Mouse (Mus musculus) lung, postnatal 0 days (tissue): Measurements from ENCODE around the gene Csk. TPM values are rescaled to one million over a fixed set of nuclear protein-coding genes. Genes with fewer than 3 reads are reported as not detected.

Experiments used
- ATAC-seq: fragments of 200-750 bp; cut with Nextera tagmentation; 2 replicates; pipeline ENCODE4 v1.8.0; 2017; ENCODE audit warnings: moderate library complexity
- DNase-seq: peaks from one replicate; pipeline ENCODE4 v3.0.0-alpha.2; 2016; ENCODE audit warnings: low spot score
- H3K27ac ChIP-seq: fragments of 300-500 bp; sonication (generic); 2 replicates; pipeline ENCODE4 v1.5.1; 2014; ENCODE audit warnings: antibody characterized with exemption, mild to moderate bottlenecking, low read length, mixed read lengths
- H3K27me3 ChIP-seq: fragments of 300-500 bp; sonication (generic); replicated peaks from 2 replicates; pipeline ENCODE4 v1.6.1; 2014; ENCODE audit warnings: low read length, mixed read lengths; ENCODE audit not compliant: insufficient read depth
- H3K36me3 ChIP-seq: fragments of 300-500 bp; sonication (generic); 2 replicates; pipeline ENCODE4 v1.6.1; 2014; ENCODE audit warnings: low read length, mixed read lengths; ENCODE audit not compliant: insufficient read depth
- H3K4me1 ChIP-seq: fragments of 300-500 bp; sonication (generic); 2 replicates; pipeline ENCODE4 v1.6.1; 2014; ENCODE audit warnings: antibody characterized with exemption, low read depth, low read length, mixed read lengths; ENCODE audit not compliant: insufficient read depth
- H3K4me2 ChIP-seq: fragments of 300-500 bp; sonication (generic); replicated peaks from 2 replicates; pipeline ENCODE4 v1.6.1; 2014; ENCODE audit warnings: low read depth, mild to moderate bottlenecking, low read length, moderate library complexity, mixed read lengths
- H3K4me3 ChIP-seq: fragments of 300-500 bp; sonication (generic); 2 replicates; pipeline ENCODE4 v1.5.1; 2014; ENCODE audit warnings: low read depth, low read length
- H3K9ac ChIP-seq: fragments of 300-500 bp; sonication (generic); replicated peaks from 2 replicates; pipeline ENCODE4 v1.6.1; 2014; ENCODE audit warnings: low read depth, mild to moderate bottlenecking
- H3K9me3 ChIP-seq: fragments of 300-500 bp; sonication (generic); 2 replicates; pipeline ENCODE4 v1.6.1; 2016; ENCODE audit warnings: low read length, mixed read lengths
- CTCF ChIP-seq: IDR thresholded peaks from 2 replicates; pipeline ENCODE4 v1.5.1; 2016; ENCODE audit warnings: antibody characterized with exemption, mild to moderate bottlenecking
- EP300 ChIP-seq: IDR thresholded peaks from 2 replicates; pipeline ENCODE4 v1.6.1; 2016; ENCODE audit warnings: antibody characterized with exemption, mild to moderate bottlenecking, control low read depth
- WGBS: fragments of 180-500 bp; shearing (Covaris S2); extraction: QIAGEN DNeasy Blood & Tissue Kit; methylation state at CpG from one replicate; pipeline ENCODE4 v1.1.7; 2014; 5-methylcytosine and 5-hydroxymethylcytosine counted together
- polyA plus RNA-seq: library from polyadenylated mRNA; unstranded; fragments of >200 nt; fragmentation: Nextera tagmentation; extraction: Ambion mirVana; gene quantifications from 2 replicates; pipeline ENCODE4 v1.2.1, GENCODE M21; 2015

The Csk gene
- polyA plus RNA-seq, 1 experiment from 2014 or later, result 25.6 TPM

- no peaks in the 10 kb centered on the region for H3K27me3 ChIP-seq
- peak; percentile 68 for TF ChIP-seq CTCF
- TF ChIP-seq EP300, result no peak
- H3K4me1 ChIP-seq, result no peaks in the 10 kb centered on the region
- H3K4me3 ChIP-seq, result no peak overlapping the region
- 28% methylated on average over 2 of the region's 2 CpGs for WGBS
- H3K9me3 ChIP-seq, result no peaks in the 10 kb centered on the region
- ATAC-seq, result peak; percentile 50; the same call in 1 of the 2 replicates
- no peaks in the 10 kb centered on the region for H3K36me3 ChIP-seq
- H3K4me2 ChIP-seq, result no peak overlapping the region
- peak; percentile 36 for DNase-seq
- no peak overlapping the region for H3K9ac ChIP-seq
- H3K27ac ChIP-seq, result no peak overlapping the region
These were observed 34.7 kb upstream of the Csk start for GRCm38 (mm10) chr9:57688158-57688557.

GRCm38 (mm10) chr9:57687751-57688150, 34.3 kb upstream of the Csk start, which contains the start of gene Cyp1a1:
Gene Cyp1a1 (plus strand): TSS chr9:57687928.
- Histone ChIP-seq H3K4me3 (no peak within 1 kb of the TSS), H3K9ac (no peak within 1 kb of the TSS), H3K27me3 (no peaks in the 10 kb centered on the region), H3K4me1 (no peaks in the 10 kb centered on the region), H3K9me3 (no peaks in the 10 kb centered on the region), H3K4me2 (no peak within 1 kb of the TSS), H3K27ac (no peak within 1 kb of the TSS), H3K36me3 (no peaks in the 10 kb centered on the region)
- no peak for DNase-seq
- no peak for ATAC-seq
- TF ChIP-seq CTCF (no peak), EP300 (peak; percentile 11; the same call in 1 of the 2 replicates)
- 86% methylated on average over 2 of the region's 2 CpGs for WGBS

- no peak overlapping the region for H3K4me3 ChIP-seq
- no peaks in the 10 kb centered on the region for H3K36me3 ChIP-seq
- no peaks in the 10 kb centered on the region for H3K9me3 ChIP-seq
- no peaks in the 10 kb centered on the region for H3K4me1 ChIP-seq
- no peak for TF ChIP-seq EP300
- TF ChIP-seq CTCF, result no peak
- 84% methylated on average over 5 of the region's 5 CpGs for WGBS
- H3K27me3 ChIP-seq, result no peaks in the 10 kb centered on the region
- no peak overlapping the region for H3K9ac ChIP-seq
- no peak overlapping the region for H3K27ac ChIP-seq
- DNase-seq, result no peak
- no peak for ATAC-seq
- no peak overlapping the region for H3K4me2 ChIP-seq
These were observed 32.6 kb upstream of the Csk start for GRCm38 (mm10) chr9:57686011-57686410.

- Histone ChIP-seq H3K4me1 (no peaks in the 10 kb centered on the region), H3K9ac (no peak within 1 kb of the TSS), H3K27me3 (no peaks in the 10 kb centered on the region), H3K36me3 (no peaks in the 10 kb centered on the region), H3K4me3 (no peak within 1 kb of the TSS), H3K4me2 (no peak within 1 kb of the TSS), H3K27ac (no peak within 1 kb of the TSS), H3K9me3 (no peaks in the 10 kb centered on the region)
- 66% methylated on average over 5 of the region's 5 CpGs for WGBS
- no peak for DNase-seq
- TF ChIP-seq EP300 (no peak), CTCF (no peak)
- no peak for ATAC-seq
These were observed 30.1 kb upstream of the Csk start, which contains the start of gene Cyp1a2 for GRCm38 (mm10) chr9:57683520-57683919. Gene Cyp1a2 (minus strand): TSS chr9:57683703.

GRCm38 (mm10) chr9:57681411-57681810, 28.0 kb upstream of the Csk start:
- no peak overlapping the region for H3K4me2 ChIP-seq
- no peak overlapping the region for H3K9ac ChIP-seq
- TF ChIP-seq EP300 (no peak), CTCF (no peak)

GRCm38 (mm10) chr9:57671500-57671899, 18.1 kb upstream of the Csk start:
- TF ChIP-seq EP300, result no peak
- no peak for TF ChIP-seq CTCF
- Histone ChIP-seq H3K27me3 (no peaks in the 10 kb centered on the region), H3K4me2 (no peak overlapping the region), H3K36me3 (no peaks in the 10 kb centered on the region), H3K4me3 (no peak overlapping the region), H3K4me1 (no peaks in the 10 kb centered on the region), H3K9ac (no peak overlapping the region), H3K27ac (no peak overlapping the region), H3K9me3 (no peaks in the 10 kb centered on the region)
- 81% methylated on average over 5 of the region's 5 CpGs for WGBS
- DNase-seq, result no peak
- no peak for ATAC-seq

More at GRCm38 (mm10) chr9:57681411-57681810, 28.0 kb upstream of the Csk start:
- Histone ChIP-seq H3K27ac (no peak overlapping the region), H3K4me3 (no peak overlapping the region), H3K9me3 (no peaks in the 10 kb centered on the region), H3K36me3 (no peaks in the 10 kb centered on the region), H3K4me1 (no peaks in the 10 kb centered on the region), H3K27me3 (no peaks in the 10 kb centered on the region)
- 79% methylated on average over 10 of the region's 10 CpGs for WGBS
- DNase-seq, result no peak
- no peak for ATAC-seq

- H3K4me3 ChIP-seq, result no peak overlapping the region
- no peak overlapping the region for H3K9ac ChIP-seq
- DNase-seq (no peak), ATAC-seq (no peak)
- WGBS, result 87% methylated on average over 4 of the region's 4 CpGs
- no peaks in the 10 kb centered on the region for H3K9me3 ChIP-seq
- H3K4me1 ChIP-seq, result no peaks in the 10 kb centered on the region
- H3K27me3 ChIP-seq, result no peaks in the 10 kb centered on the region
- no peak overlapping the region for H3K27ac ChIP-seq
- no peak overlapping the region for H3K4me2 ChIP-seq
- H3K36me3 ChIP-seq, result no peaks in the 10 kb centered on the region
- no peak for TF ChIP-seq CTCF
- TF ChIP-seq EP300, result no peak
These were observed 17.6 kb upstream of the Csk start for GRCm38 (mm10) chr9:57671037-57671436.
